Mouse (Mus musculus) megakaryocyte, embryonic 14.5 days (primary cell): ENCODE results near the gene Tmem52.

Source experiments
- FLI1 ChIP-seq: IDR thresholded peaks from 2 replicates; pipeline ENCODE4 v1.6.1; 2012; ENCODE audit warnings: low read length, inconsistent platforms, mixed read lengths
- GATA1 ChIP-seq: IDR thresholded peaks from 3 replicates; pipeline ENCODE4 v1.6.1; 2012; ENCODE audit warnings: mixed read lengths, low read length, inconsistent platforms, borderline replicate concordance

- TF ChIP-seq GATA1 (no peak), FLI1 (no peak)
Measured at GRCm38 (mm10) chr4:155482125-155482480, 13.2 kb downstream of the Tmem52 start.
